Mouse (Mus musculus): ENCODE measurements around the gene Nf1.

DNA sequence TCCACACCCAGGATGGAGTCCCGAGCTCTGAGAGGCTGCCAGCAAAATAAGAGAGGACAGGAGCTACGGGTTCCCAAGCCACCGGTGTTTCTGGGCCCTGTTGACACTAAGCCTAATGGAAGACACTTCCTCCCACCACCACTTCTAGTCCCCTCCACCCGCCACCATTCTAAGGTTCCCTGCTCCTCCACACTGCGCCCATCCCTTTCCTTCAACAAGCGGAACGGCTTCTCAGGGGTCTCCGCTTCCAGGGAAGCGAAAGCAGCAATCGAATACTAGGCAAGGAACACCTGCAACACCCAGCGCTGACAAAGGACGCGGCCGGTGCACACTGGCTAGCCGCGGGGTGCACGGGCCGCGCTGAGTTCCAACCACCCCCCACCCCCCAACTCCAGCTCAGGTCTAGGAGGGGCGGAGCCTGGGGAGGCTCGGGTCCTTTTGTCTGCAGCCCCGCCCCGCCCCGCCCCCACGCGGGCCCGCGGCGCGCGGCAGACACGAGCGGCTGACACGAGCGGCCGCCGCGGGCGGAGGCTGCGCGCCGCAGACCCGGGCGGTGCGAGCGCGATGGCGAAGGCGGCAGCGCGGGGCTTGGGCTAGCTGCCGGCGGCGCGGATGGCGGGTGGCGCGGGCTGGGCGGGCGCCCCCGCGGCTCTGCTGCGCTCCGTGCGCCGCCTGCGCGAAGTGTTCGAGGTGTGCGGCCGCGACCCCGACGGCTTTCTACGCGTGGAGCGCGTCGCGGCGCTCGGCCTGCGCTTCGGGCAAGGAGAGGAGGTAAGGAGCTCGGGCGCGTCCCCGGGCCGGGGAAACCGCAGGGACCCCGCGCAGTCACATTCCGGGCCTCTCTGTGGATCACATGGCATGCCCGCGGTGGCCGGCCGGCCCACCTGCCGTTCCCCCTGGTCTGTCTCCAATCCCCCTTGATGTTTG lies 251.4 kb downstream of the Nf1 start, which contains the start of gene Rab11fip4:
- TF ChIP-seq GATA1 (IDR thresholded peaks at IDR 0.05; ENCODE audit: low read length) (no peak), TAL1 (IDR thresholded peaks at IDR 0.05; ENCODE audit: low read length) (no peak)

All from erythroblast, embryonic 14.5 days (primary cell).